Mouse (Mus musculus) adrenal gland, postnatal 10 days (tissue): ENCODE results near the gene Drg1. TPM values are rescaled to one million over a fixed set of nuclear protein-coding genes. Genes with fewer than 3 reads are reported as not detected.

ENCODE experiments used
- DNase-seq: peaks from one replicate; pipeline ENCODE4 v3.0.0; 2021; ENCODE audit warnings: mixed read lengths
- total RNA-seq, 2 experiments: library from RNA; stranded (reverse); gene quantifications; 2 replicates each; pipeline ENCODE4 v1.2.3; 2021

Drg1 gene
- total RNA-seq, 2 experiments from 2014 or later = 84.3 to 91.6 TPM

DNA sequence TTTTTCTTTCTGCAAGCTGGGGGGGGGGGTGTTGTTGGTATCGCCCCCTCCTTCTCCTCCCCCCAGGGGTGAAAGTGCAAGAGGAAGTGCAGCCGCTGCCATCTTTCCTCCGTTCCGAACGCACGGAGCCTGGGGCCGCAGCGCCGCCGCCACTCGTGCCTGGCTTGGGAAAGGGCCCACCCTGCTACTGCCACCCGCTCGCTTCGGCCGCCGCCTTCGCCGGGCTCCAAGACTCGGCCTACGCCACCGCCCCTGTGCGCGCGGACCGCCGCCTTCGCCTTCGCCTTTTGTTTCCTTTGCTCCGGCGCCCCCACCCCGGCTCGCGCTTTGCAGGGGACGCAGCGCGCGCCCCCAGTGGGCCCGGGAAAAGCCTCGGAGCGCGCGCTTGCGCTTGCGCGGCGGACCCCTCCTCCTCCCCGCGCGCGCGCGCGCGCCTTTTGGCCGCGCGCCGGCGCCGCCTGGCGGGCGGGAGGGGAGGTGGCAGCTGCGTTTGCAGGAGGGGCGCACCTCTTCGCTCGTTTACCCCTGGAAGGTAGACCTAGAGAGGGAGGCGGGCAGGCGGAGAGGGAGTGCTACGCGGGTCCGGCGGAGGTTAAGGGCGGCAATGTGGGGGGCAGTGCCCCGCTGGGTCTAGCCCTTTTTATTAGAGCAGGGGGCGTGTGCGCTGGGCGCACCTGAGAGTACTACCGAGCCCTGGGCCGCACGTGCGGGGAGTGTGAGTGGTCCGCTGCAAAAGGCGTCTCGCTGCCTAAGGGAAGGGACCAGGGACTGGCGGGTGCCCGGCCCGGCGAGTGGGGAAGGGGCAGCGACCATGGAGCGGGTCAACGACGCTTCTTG is 23.8 kb upstream of the Drg1 start:
- DNase-seq = peak; percentile 86

DNA sequence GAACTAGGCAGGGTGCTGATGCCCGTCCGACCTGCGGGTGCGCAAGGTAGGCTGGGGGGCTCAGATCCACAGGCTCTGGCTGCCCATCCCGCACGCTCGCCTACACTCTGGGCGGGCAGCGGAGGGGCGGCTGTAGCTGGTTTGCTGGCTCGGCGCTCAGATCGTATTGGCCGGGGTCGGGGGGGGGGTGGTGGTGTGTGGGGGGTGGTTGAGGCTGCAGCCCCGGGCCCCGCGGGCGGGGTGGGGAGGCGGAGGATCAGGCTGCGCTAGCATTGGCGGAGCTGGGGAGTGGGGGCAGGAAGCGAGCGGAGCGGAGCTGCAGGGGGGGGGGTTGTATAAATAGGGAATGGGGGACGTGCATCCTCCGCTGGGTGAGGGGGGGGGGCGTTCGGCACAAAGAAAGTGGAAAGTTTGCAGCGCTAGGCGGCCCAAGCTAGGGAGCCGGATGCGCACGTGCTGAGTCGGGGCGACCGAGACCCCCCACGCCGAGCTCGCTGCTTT is 23.1 kb upstream of the Drg1 start:
- DNase-seq = peak; percentile 86

DNA sequence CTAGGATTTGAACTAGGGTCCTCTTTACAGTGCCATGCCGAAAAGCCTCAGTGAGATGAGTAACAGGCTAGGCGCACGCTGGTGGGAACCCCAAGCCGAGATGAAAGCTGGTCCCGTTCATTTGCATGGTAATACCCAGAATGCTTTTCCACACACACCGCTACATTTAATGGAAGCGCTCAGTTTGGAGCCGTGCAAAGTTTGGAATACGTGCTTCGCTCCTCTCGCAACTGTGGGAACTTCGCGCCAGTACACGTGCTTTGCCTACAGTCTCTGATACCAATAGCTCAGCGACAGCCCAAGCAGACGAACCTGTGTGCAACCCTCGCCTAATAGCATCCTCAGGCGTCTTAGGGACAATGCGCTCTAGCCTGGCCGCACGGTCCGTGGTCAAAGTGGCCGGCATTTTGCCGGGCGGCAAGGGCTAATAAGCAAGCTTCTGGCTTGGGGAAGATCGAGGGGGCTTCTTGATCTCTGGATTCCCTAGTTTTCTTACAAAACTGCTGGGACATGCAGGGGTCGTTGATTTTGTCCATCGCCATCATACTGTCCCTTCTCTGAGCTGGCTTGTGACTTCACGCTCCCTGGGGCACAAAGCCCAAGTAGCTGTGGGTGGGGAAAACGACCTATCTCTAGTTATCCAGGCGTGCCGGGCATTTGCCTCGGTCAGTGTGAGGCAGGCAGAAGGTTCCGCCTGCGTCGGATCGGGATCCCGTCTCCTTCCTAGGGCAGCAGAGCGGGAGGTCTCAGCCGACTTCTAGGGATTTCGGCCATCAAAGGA is 22.5 kb upstream of the Drg1 start, which contains the start of gene Patz1:
TSS of gene Patz1 (plus strand) at position 354 of the 781 bp plus-strand sequence.
- peak; percentile 73 for DNase-seq

DNA sequence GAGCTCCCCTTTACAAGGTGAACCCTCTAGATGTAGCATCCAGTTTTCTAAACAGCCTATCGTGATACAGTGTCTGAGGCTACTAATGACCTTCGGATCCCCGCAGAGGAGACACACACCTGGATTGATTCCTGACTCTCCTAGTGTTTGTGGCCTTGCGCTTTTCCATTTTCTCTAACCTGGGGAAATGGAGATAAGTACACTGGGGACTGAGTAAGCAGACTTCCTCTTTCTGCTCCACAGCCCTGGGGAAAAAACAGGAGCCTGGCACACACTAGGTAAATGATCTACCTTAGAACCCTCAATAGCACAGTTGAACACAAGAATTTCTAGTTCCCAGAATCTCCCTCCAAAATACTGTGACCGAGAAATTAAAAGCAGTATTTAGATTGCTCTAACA is 21.7 kb upstream of the Drg1 start:
- DNase-seq = no peak

DNA sequence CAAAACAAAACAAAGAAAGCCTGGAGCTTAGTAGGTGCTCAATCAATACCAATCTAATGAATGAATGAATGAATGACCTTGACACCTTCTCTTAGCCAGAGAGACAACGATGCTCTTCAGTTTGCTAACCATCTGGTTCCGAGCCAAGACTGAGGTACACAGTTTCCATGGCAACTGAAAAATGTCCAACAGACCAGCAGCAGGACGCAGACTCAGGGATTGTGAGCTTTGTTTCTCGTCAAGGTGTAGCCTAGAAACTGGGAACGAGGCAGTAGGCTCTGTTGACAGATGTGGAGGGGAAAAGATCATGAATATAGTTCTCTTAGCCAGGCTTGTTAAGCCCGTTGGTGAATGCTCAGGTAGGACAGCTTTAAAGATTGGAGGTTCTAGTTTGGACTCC is 20.9 kb upstream of the Drg1 start:
- DNase-seq = no peak

DNA sequence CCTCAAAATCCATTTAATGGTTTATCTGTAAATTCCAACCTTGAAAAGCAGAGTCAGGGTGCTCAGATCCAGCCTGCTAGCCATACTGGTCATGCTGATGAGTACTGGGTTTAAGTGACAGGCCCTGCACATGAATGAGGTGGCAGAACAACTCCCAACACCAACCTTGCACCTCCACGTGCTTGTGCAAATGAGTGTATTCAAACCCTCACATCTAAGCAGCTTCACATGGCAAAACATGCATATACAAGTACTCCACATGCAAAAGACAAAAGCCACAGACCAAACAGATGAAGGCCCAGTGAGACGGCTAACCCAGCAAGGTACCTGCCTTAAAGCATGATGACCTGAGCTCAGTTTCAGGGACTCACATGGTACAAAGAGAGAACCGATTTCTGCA is 19.7 kb upstream of the Drg1 start:
- no peak for DNase-seq

DNA sequence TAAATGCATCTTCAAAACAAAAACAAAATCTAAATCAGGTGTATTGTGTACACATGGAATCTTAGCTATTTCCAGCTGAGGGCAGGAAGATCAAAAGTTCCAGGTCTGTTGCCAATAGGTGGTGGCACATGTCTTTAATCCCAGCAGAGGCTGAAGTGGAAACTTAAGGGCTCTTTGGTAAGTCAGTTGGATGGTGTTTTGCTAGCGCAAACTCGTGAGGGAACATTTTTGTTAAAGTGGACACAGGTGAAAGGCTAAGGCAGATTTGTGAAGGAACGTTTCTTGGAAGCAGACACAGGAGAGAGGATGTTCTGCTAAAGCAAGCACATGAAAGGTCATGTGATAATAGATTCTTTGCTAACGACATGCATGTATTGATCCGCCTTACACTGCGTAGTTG is 17.4 kb upstream of the Drg1 start:
- no peak for DNase-seq

DNA sequence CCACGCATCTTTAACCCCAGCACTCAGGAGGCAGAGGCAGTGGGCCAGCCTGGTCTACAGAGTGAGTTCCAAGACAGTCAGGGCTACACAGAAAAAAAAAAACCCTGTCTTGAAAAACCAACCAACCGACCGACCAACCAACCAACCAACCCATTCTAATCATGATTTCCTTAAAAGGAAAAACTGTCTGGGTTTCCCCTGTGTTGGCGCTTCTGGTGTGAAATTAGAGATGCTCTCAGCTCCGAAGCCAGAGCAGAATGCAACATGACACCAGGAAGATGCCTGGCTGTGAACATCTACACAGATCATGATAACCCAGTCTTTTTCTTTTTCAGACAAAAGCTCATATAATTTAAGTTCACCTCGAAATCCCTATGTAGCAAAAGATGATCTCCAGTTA is 16.7 kb upstream of the Drg1 start:
- no peak for DNase-seq

DNA sequence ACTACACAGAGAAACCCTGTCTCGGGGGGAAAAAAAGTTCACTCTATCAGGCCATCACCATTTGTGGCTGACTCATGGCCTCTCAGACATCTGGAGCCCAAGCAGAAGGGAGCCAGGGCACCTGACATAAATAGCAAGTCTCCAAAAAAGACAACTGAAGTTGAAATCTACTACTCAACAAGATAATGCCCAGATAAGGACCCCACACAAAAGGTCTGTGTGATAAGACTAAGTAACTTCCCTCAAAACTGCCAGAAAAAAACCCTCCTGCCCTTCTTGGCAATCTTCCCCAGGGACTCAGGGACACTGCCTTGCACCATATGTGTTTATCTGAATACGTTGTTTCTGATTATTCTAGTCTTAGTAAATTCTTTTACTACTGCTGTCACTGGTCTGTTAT is 13.5 kb upstream of the Drg1 start:
- DNase-seq = no peak

DNA sequence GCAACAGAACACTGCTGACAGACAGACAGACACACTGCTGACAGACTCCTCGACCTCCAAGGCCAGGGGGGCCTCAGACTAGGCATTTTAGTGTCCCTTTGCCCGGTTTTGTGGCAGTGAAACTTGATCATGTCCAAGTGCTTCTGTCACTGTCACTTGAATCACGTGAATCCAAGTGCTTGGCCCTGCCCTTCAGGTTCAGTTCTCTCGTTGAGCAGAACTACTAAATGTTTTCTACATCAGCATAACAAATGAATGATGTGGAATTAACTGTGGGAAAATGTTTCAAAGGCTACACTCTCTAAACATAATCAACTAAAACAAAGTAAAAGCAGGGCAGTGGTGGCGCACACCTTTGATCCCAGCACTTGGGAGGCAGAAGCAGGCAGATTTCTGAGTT is 12.1 kb upstream of the Drg1 start:
- DNase-seq = no peak

DNA sequence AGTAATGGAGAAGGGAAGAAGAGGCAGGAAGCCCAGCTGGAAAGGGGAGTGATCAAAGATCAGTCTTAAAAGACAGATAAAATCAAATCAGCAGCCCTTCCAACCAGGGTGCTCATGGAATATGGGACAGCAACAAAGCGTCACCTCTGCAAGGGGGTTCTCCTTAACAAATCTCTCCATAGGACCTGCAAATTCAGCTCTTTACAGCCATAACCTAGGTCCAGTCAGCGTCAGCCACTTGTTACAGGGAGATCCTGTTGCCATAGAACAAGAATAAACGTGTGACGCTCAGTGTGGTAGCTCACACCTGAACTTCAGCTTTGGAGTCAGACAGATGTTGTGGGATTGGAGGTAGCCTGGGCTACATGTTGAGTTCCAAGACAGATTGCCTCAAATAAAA is 3.0 kb upstream of the Drg1 start:
- DNase-seq = no peak

DNA sequence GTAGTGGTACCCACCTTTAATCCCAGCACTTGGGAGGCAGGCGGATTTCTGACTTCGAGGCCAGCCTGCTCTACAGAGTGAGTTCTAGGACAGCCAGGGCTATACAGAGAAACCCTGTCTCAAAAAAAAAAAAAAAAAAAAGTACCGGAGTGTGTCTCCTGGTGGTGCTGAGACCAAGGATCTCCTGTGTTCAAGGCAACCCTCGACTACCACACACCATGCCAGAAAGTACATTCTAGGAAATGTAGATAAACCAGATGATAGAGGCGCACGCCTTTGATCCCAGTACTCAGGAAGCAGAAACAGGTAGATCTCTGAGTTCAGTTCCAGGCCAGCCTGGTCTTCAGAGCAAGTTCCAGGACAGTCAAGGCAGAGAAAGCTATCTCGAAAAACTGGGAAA is 918 bp upstream of the Drg1 start:
- no peak for DNase-seq

DNA sequence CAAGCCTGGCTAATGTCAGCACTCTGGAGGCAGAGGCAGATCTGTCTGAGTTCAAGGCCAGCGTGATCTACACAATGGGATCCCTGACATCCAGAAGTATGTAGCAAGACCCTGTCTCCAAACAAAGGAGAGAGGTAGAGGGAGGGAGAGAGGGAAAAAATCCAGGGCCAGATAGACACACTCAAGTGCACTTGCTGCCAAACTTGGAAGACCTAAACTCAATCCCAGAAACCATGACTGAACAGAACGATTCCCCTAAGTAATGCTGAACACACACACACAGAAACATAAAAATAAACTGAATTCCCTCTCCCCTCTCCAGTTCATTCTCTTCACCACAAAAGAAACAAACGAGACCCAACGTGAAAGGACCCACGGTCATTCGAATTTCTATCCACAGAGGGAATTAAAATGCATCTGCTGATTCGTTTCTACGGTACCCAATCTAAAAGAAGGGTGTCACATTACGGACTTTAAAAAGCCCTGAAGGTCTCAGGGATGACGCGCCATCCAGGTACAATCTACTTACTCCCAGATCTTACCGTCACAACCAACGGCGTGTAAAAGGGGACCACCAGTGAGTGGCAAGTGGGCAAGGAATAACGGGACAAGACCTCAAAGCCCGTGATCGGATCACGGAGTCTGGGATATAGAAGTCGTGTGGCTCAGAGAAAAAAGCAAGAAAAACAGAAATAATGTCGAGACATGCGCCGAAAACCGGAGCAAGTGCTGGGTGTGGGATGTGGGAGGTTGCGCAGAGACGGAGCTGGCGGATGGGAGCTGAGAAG is 730 bp downstream of the Drg1 start:
- peak; percentile 38 for DNase-seq

DNA sequence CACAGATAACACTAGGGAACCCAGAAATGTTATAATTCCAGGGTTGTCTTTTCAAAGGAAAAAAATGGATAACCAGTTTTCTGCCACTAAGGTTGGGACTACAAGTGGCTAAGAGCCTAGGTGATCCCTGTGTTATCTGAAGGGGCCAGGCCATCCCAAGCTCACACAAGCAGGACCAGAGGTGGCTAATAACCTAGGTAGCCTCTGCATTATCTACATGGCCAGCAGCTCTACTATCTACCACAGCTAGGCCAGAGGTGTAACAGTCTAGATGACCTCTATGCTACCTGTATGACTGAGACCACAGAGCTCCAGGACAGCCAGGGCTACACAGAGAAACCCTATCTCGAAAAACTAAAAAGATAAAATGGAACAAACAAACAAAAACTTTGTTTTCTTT is 6.7 kb downstream of the Drg1 start:
- DNase-seq = no peak

DNA sequence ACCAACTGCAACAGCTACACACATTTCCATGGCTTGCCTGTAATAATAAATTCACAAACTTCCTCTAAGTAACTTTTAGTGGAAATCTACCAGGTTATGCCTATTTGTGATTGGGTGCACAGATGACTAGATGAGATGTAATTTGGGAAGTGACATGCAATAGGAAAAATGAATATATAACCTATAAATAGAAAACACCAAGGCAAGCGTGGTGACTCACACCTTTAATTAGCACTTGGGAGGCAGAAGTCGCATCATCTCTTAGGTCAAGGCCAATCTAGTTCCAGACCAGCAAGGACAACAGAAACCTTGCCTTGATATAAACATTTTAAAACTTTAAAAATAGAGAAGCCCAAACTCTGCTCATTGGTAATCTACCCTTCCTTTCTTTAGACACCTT is 18.8 kb downstream of the Drg1 start:
- DNase-seq = no peak

DNA sequence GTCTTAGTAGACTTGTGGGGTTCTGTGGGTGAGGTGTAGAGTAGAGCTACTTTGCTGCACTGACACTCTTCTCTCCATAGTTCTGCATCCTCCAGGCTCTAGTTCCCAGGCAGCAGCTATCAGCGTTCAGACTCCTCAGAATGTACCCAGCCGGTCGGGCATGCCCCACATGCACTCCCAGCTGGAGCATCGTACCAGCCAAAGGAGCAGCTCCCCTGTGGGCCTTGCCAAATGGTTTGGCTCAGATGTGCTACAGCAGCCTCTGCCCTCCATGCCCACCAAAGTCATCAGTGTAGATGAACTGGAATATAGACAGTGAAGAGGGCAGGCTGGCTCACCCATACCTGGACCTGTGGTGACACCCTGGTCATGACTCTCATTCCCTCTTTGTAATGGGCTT is 22.4 kb downstream of the Drg1 start:
- no peak for DNase-seq

DNA sequence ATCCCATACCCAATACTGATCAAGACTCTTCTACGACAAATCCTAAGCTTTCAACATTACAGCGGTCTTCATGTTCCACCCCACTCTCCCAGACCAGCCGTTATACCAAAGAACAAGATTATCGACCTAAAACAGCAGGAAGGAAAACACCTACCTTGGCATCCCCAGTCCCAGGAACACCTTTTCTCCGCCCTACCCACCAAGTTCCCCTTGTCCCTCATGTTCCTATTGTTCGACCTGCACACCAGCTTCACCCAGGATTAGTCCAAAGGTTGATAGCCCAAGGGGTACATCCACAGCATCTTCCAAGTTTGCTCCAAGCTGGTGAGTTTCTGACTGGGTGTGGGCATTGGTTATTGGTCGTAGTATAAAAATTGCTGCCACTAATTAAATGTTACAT is 23.8 kb downstream of the Drg1 start:
- no peak for DNase-seq

DNA sequence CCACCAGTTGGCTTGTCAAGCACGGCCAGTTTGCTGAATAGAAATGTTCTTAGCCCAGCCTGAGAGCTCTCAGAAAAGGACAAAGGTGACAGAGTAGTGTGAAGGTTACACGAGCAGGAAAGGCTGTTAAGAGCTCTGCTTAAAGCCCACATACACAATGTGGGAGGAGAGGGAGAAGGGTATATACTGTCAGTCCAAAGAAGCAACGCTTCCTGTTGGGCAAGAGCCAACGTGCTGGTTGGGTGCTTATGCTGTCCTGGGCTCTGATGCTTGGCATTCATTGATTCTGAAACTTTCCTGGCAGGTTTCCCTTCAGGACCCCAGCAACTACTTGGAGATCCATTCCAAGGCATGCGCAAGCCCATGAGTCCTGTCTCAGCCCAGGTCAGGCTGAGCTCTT is 30.9 kb downstream of the Drg1 start:
- DNase-seq = no peak

DNA sequence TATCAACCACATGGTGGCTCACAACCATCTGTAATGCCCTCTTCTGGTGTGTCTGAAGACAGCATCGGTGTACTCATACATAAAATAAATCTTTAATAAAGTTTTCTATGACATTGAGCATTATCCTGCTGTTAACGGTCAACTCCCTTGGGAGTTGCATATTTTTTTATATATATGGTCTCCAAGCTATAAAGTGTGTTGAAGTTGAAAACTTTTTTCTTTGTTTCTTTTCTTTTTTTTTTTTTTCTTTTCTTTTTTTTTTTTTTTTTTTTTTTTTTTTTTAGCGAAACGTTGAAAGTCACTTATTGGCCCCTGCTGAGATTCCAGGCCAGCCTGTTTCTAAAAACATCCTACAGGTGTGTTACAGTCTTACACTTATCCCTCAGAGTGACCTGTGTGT is 32.5 kb downstream of the Drg1 start:
- no peak for DNase-seq

DNA sequence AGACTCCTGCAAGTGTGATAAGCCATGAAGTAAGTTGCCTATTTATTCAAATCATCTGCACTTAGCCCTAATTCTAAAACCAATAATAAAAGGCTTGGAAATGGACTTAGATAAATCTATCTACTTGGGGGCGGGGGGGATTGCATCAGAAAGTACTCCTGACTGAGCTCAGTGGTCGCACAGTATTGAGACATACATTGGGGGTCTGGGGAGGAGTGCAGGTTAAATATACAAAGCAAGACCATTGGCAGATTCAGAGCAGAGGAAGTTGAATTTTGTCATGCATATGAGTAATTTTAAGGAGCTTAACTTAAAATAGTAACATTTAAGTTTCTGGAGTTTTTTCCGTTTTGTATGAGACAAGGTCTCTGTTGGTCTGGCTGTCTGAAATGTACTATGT is 34.0 kb downstream of the Drg1 start:
- DNase-seq = no peak

DNA sequence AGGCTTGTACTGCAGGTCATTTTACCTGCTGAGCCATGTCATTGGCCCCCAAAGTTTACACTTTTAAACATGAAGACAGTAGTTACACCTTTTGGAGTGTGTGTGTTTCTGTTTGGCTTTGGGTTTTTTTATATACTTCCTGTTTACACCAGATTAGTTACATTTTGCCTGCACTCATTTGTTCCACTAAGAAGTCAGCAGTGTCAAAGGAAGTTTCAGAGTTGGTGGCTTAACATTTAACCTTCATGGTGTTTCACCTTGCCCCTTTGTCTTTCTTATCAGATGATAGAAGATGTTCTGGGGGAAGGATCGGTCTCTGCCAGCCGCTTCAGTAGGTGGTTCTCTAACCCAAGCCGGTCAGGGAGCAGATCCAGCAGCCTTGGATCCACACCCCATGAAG is 39.1 kb downstream of the Drg1 start:
- DNase-seq = no peak

DNA sequence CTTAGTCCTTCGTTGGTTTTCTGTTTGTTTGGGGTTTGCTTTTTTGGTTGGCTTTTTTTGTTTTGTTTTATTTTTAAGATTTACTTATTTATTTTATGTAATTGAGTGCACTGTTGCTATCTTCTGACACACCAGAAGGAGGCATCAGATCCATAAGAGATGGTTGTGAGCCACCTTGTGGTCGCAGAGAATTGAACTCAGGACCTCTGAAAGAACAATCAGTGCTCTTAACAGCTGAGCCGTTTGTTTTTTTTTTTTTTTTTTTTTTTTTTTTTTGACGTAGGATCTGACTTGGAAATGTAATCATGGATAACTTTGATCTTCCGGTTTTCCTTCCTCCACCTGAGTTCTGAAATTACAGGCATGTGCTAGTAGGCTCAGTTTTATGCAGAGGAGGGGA is 43.1 kb downstream of the Drg1 start:
- no peak for DNase-seq

DNA sequence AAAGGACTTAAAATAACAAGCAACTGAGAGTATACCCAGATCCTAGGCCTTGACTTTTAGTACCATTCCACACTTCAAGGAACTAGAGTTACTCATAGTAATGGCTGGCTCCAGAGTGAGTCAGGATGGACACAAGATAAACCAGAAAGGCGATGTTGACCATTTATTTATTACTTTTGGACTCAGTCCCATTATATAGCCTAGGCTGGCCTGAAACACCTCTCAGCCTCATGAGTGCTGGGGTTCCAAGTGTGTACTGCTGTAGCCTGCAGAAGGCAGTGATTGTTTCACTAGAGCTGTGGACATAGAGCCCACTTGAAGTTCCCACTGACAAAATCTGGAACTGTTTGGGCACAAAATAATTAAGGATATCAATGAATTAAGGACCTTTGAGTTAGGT is 53.7 kb downstream of the Drg1 start:
- peak; percentile 9 for DNase-seq
